Mouse (Mus musculus) C2C12 (cell line): ENCODE data around the gene Robo3.

Source experiments
- CTCF ChIP-seq: IDR thresholded peaks from one replicate; pipeline ENCODE4 v1.5.1; 2011; ENCODE audit not compliant: control insufficient read depth, insufficient read depth, insufficient read length
- MAX ChIP-seq: IDR thresholded peaks from one replicate; pipeline ENCODE4 v1.6.1; 2011; ENCODE audit warnings: mild to moderate bottlenecking, control low read depth
- MYOD1 ChIP-seq: IDR thresholded peaks from one replicate; pipeline ENCODE4 v1.6.1; 2011; ENCODE audit warnings: low read depth; ENCODE audit not compliant: control insufficient read depth, insufficient read length
- USF1 ChIP-seq: IDR thresholded peaks from one replicate; pipeline ENCODE4 v1.6.1; 2011; ENCODE audit warnings: low read depth, mild to moderate bottlenecking, control low read depth, moderate library complexity

DNA sequence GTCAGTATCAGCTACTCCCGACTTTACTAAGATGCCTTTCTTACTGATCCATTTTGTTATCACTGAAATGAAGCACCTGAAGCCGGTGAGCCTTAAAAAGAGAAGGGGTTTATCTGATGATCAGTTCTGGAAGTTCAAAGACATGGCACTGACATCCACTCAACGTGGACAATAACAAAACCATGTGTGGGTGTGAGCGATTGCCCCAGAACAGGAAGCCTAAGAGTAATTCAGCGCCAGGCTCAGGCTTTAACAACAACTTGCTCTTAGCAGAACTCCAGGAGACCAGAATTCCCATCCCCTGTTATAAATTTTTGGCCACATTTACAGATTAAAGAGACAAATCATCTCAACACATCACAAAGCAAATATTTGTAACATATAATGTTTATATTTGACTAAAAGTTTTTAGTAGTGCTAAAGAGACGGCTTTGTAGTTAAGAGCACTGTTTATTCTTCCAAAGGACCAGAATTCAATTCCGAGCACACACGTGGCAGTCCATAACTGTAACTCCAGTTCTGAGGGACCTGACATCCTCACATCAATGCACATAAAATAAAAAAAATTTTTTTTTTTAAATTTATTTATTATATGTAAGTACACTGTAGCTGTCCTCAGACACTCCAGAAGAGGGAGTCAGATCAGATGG is 39.4 kb downstream of the Robo3 start:
- TF ChIP-seq CTCF (no peak), MAX (no peak), MYOD1 (no peak), USF1 (no peak)
